Mouse (Mus musculus) layer of hippocampus, adult 11-12 months (tissue): Measurements from ENCODE around the gene Syt6.
A peak's percentile ranks its signal among the peaks of the same experiment; 100 is the strongest.

Experiments
- DNase-seq: peaks from one replicate; pipeline ENCODE4 v3.0.0; 2022; ENCODE audit warnings: low spot score

Syt6 gene

GRCm38 (mm10) chr3:103575156-103575892, at the start of gene Syt6:
Syt6 (plus strand) TSS chr3:103575231.
- DNase-seq: no peak

GRCm38 (mm10) chr3:103526201-103526704, 48.8 kb upstream of the Syt6 start:
- DNase-seq: no peak

DNA sequence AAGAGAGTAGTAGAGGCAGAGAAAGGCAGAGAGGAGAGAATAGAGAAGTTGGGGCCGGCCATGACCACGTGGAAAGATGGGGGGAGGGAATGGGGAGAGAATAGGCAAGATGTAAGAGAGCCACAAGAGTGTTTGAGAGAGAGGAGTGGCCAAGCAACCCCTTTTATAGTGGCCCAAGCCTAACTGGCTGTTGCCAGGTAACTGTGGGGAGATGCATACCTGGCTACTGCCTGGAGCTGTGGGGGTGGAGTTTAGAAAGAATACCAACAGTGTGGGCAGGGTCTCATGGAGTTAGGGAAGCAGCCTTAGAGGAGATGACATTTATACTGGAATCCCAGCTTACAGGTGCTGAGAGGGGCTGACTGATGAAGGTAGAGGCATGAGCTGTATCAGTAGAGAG, 48.2 kb upstream of the Syt6 start:
- no peak for DNase-seq

DNA sequence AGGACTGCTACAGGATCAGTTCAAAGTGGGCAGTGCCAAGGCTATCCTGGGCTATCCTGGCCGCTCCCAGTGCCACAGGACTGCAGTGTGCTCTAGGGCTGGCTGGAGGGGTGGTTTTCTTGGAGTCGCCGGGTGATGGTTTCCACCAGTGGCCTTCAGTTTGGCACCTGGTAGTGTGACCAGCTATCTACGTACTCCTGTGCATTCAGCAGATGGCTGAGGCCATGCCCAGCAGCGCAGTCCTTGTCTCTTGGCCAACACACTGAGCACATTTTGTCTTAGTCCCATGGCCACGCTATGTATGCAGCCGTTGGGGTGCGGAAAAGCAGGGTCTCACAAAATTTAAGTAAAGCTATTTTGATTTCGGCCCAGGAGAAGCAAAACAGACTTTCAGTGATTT, 41.0 kb upstream of the Syt6 start:
- DNase-seq: no peak

GRCm38 (mm10) chr3:103535207-103535606, 39.8 kb upstream of the Syt6 start:
- DNase-seq: no peak

DNA sequence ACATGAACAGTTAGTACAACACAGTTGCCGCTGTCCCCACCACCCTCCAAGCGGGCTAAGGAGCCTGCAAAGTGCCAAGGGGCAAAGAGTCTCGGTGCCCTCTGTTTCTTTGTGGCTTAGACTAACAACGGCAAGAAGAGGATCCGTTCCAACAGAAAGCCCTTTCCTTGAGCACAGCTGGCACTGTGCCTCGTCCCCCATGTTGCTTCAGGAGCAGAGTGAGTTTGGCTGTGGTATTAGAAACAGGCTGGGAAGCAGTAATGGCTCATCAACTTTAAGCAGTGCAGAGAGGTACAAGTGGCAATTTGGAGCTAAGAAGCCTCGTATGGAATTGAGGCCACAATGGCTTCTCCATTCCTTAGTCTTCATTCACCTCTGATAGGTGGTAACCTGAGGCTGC, 35.9 kb upstream of the Syt6 start:
- no peak for DNase-seq

DNA sequence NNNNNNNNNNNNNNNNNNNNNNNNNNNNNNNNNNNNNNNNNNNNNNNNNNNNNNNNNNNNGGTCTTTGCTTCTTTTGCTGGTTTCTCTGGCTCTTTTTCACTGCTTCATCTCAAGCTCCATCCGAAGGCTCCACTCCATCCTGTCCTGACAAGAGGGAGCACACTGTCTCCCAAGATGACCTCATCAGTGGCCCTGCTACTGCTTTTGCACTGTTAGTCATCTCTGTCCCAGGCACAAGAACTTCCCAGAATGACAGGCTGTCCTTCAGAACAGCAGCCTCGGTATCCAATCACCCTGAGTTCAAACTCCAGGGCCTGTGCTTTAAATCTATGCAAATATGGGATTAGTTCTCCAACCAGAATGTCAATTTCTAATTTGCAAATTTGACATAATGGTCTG, 28.9 kb upstream of the Syt6 start:
- DNase-seq: no peak

- no peak for DNase-seq
Measured at GRCm38 (mm10) chr3:103546626-103547025, 28.4 kb upstream of the Syt6 start.

- DNase-seq: no peak
Measured at GRCm38 (mm10) chr3:103550236-103550635, 24.8 kb upstream of the Syt6 start.

GRCm38 (mm10) chr3:103567226-103567625, 7.8 kb upstream of the Syt6 start:
- no peak for DNase-seq

GRCm38 (mm10) chr3:103572526-103572925, 2.5 kb upstream of the Syt6 start:
- no peak for DNase-seq

DNA sequence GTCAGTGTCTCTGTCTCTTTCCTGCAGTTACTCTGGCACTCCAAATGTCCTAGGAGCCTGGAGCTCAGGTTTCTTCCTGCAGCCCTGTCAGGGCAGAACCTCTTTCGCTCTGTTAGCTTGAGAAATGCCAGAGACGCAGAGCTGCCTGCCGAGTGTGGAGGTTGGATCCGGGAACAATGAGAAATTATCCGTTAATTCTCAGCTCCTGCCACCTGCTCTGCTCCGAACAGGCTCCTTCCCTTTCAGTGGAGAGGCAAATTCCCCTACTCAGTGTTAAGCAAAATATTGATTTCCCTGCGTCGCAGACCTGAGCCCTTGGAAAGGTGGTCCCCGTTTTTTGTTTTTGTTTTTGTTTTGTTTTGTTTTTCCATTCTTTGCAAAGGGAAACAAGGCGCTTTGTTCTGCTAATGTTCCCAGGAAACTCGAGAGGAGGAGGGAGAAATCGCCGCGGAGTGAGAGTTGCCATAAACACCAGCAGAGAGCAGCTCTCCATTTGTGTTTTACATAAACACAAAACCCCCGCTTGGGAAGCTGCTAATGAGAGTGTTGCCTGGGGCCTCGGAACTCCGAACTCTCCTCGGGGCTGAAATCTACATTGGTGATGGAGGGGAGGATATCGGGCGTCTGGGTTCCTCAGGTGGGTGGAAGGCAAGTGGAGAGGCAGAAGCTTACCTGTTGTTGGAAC, 1.8 kb upstream of the Syt6 start:
- no peak for DNase-seq

DNA sequence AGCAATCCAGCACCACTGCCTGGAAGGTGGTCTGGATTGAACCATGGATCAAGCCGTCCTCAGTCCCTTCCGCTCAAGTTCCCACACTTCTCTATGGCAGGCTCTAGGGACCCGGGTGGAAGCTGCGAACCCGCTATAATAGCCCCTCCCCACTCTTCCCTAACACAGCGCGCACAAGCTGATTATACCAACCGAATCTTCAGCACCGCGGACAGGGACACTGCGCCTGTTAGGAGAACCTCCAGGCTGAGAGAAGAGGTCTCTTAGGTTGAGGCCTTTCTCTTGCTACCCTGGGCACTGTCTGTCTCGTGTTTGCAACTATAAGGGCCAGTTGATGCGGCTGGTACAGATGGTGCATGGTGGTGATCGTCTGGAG, 1.3 kb upstream of the Syt6 start:
- no peak for DNase-seq

DNA sequence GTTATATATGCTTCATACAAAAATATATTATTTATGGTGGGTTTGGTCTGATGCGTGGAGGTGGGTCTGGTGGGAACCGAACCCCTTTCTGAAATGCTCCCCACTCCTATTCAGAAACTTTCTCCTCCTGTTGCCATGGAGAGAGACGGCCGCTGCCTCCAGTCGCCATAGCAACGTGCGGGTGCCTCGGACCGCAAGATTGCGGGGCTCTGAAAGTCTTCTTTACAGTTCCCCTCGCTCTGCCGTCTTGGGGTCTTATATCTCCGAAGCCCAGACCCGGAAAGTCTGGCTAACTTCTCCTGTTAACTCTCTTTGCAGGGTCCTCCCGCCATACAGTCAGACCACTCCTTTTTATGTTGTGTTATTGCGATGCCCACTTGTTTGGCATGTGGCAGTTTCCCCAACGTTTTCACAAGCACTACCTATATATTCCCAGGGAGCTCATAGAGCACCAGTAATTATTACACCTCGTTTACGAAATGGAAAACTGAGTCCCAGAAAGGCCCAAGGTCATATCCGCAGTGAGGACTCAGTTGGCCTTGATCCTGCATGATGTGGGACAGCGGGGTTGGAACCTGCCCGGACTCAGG, 370 bp upstream of the Syt6 start:
- DNase-seq: no peak

GRCm38 (mm10) chr3:103575893-103576641, 1.0 kb downstream of the Syt6 start:
- DNase-seq: no peak

GRCm38 (mm10) chr3:103587136-103587535, 12.1 kb downstream of the Syt6 start:
- DNase-seq: peak; percentile 43

DNA sequence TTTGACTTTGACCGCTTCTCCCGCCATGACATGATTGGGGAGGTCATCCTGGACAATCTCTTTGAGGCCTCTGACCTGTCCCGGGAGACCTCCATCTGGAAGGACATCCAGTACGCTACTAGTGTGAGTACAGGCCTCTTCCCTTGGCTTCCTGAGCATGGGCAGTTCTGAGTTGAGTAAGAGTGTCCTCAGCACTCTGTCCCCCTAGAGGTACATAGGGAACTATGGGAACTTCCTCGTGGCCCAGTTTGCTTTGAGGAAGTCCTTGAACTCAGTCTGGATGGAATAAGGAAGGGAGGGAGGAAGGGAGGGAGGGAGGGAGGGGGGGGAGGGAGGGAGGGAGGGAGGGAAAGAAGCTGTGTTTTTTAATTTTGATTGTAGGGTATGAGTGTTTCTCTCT, 12.6 kb downstream of the Syt6 start:
- no peak for DNase-seq

DNA sequence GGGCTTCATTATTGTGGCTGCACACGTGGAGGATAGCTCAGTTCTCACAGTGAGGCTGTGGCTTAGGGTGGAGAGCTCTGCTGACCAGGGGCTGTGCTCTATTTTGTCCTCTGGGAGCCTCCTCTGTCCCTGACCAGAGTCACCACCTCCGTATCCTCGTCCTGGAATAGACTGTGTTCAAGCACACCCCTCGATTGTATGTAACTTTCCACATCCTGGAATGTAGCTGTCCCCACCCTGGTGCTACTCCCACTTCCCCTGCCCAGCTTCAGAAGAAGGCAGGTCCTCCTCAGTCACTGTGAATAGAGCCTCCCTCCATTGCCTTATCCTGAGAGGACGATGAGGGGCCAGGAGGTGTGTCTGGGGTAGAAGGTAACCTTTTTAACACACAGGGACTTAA, 14.6 kb downstream of the Syt6 start:
- DNase-seq: no peak

DNA sequence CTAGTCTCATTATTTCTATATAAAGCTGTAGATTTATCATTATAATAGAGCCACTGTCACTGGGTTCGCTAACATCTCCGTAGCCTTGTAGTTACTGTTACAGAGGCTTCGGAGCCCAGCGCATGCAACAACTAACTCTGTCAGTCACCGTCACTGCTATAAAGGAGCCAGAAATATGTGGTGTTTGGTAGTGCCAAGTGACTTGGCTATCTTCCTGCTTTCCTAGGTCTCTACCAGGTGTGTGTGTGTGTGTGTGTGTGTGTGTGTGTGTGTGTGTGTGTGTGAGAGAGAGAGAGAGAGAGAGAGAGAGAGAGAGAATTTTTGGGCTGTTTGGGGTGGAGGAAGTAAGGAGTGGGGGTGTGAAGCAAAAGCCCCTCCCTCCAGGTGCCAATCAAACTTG, 17.6 kb downstream of the Syt6 start:
- DNase-seq: no peak

DNA sequence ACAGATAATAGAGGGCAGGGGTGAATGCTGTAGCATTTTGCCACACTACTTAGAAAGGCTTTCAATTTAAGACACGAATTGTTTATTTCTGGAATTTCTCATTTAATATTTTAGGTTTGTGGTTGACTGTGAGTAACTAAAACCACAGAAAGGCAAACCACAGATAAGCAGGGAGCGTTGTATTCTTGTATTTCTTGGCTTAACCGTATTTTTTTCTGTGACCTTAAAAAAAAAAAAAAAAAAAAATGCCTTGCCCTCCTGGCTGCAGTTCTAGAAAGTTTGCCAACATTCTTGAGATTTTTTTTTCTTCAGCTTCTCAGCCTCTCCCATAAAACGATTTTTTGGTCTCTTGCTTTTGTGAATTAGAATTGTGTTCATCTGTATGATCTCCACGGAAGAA, 18.6 kb downstream of the Syt6 start:
- no peak for DNase-seq

- DNase-seq: no peak
Measured at GRCm38 (mm10) chr3:103595271-103595810, 20.3 kb downstream of the Syt6 start.

DNA sequence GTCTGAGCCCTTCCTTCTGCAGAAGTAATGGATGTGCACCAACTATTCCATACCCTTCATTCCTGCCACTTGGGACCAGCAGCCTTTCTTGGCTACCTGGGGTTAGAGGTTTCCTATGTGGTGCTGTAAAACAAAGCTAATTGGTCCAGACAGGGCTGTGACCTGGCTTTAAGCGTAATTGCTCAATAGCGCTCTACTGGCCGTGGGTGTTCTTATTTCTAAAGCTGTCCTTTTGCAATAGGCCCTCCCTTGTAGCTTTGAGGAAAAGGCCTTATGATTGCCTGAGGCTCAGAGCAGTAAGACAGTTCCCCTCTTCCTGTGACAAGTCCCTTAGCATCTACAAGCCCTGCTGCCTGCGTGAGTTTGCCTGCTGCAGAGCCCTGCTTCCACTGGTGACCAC, 22.6 kb downstream of the Syt6 start:
- DNase-seq: no peak
